Mouse (Mus musculus) lung, postnatal 4 days (tissue): ENCODE data around the gene Gm5485.

Experiments
- DNase-seq, 2 experiments: peaks; one replicate each; pipeline ENCODE4 v3.0.0; 2021

Gm5485 gene

DNA sequence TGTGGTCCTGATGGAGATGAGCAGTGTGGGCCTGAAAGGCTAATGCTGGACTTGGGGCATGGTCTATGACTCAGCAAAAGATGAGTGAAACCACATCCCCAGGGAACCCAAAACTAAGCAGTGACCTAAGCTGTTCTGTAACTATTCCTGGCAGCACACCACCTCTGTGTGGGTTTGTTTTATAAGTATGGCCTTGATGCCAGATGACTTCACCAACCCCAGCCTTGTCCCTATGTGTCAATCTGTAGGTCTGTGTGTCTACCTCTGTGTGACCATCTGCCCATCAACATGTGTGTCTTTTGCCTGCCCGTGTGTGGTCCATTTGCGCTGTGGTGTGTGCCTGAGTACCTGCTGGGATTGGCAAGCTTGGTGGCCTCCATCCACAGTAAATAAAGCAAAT is 44.1 kb downstream of the Gm5485 start:
- DNase-seq: no peak

- no peak for DNase-seq
These were observed 45.4 kb downstream of the Gm5485 start for GRCm38 (mm10) chr16:48366801-48367200.

- no peak for DNase-seq
These were observed 51.3 kb downstream of the Gm5485 start for GRCm38 (mm10) chr16:48360887-48361286.

- no peak for DNase-seq
These were observed 55.8 kb downstream of the Gm5485 start for GRCm38 (mm10) chr16:48356417-48356816.

GRCm38 (mm10) chr16:48355716-48356115 is 56.5 kb downstream of the Gm5485 start:
- DNase-seq: no peak
